Mouse (Mus musculus): ENCODE results near the gene Slc25a11. TPM values are rescaled to one million over a fixed set of nuclear protein-coding genes. Genes with fewer than 3 reads are reported as not detected.

The Slc25a11 gene
- polyA plus RNA-seq, 2 experiments: 39.0 to 60.8 TPM

GRCm38 (mm10) chr11:70638293-70638692 lies 9.0 kb downstream of the Slc25a11 start:
- H3K9me3 ChIP-seq (ENCODE audit: control insufficient read depth, low read length): no peaks in the 10 kb centered on the region
- no peaks in the 10 kb centered on the region for H3K36me3 ChIP-seq (replicated peaks; ENCODE audit: control insufficient read depth, insufficient read depth, low read depth)
- H3K4me1 ChIP-seq (replicated peaks; ENCODE audit: control insufficient read depth in 2 of 2, insufficient read depth in 2 of 2, low read length in 1 of 2): peaks cover 30 to 35% of the 10 kb centered on the region in 2 experiments
- peak overlapping the region; percentile 63 for H3K9ac ChIP-seq (replicated peaks)
- TF ChIP-seq CTCF (IDR thresholded peaks at IDR 0.05; ENCODE audit: low read depth): no peak
- TF ChIP-seq EP300 (IDR thresholded peaks at IDR 0.05; ENCODE audit: low read depth): no peak
- H3K27me3 ChIP-seq (ENCODE audit: control insufficient read depth, insufficient read depth, low read length): no peaks in the 10 kb centered on the region
- no peak for DNase-seq (ENCODE audit: low read depth in 3 of 3, low spot score in 3 of 3)
- H3K27ac ChIP-seq: peak overlapping the region; percentile 93
- peak overlapping the region in 1 of 2 experiments; percentile 32; a peak in 2 of 4 replicates for H3K4me3 ChIP-seq (ENCODE audit: insufficient read depth in 1 of 2, low read depth in 2 of 2, low read length in 2 of 2)
- ATAC-seq (ENCODE audit: insufficient read depth): peak; percentile 18; the same call in 1 of the 2 replicates
- 24% methylated on average over 1 of the region's 1 CpGs for WGBS (ENCODE audit: insufficient replicate concordance)
- H3K4me2 ChIP-seq (ENCODE audit: low read depth): peak overlapping the region; percentile 74

- Histone ChIP-seq H3K9ac (replicated peaks) (no peak overlapping the region), H3K27ac (peak overlapping the region; percentile 93), H3K9me3 (ENCODE audit: control insufficient read depth, low read length) (no peaks in the 10 kb centered on the region), H3K36me3 (replicated peaks; ENCODE audit: control insufficient read depth, insufficient read depth, low read depth) (no peaks in the 10 kb centered on the region), H3K4me2 (ENCODE audit: low read depth) (no peak overlapping the region), H3K4me1 (replicated peaks; ENCODE audit: control insufficient read depth in 2 of 2, insufficient read depth in 2 of 2, low read length in 1 of 2) (peaks cover 30 to 35% of the 10 kb centered on the region in 2 experiments), H3K27me3 (ENCODE audit: control insufficient read depth, insufficient read depth, low read length) (no peaks in the 10 kb centered on the region), H3K4me3 (ENCODE audit: insufficient read depth in 1 of 2, low read depth in 2 of 2, low read length in 2 of 2) (no peak overlapping the region)
- TF ChIP-seq CTCF (IDR thresholded peaks at IDR 0.05; ENCODE audit: low read depth): no peak
- no peak for TF ChIP-seq EP300 (IDR thresholded peaks at IDR 0.05; ENCODE audit: low read depth)
- DNase-seq (ENCODE audit: low read depth in 3 of 3, low spot score in 3 of 3): no peak
- no peak for ATAC-seq (ENCODE audit: insufficient read depth)
- 70% methylated on average over 1 of the region's 1 CpGs for WGBS (ENCODE audit: insufficient replicate concordance)
These were observed 9.5 kb downstream of the Slc25a11 start for GRCm38 (mm10) chr11:70637764-70638163.

GRCm38 (mm10) chr11:70635601-70636000 lies 11.7 kb downstream of the Slc25a11 start:
- Histone ChIP-seq H3K4me1 (replicated peaks; ENCODE audit: control insufficient read depth in 2 of 2, insufficient read depth in 2 of 2, low read length in 1 of 2) (peaks cover 30 to 35% of the 10 kb centered on the region in 2 experiments), H3K9me3 (ENCODE audit: control insufficient read depth, low read length) (no peaks in the 10 kb centered on the region), H3K9ac (replicated peaks) (no peak overlapping the region), H3K4me3 (ENCODE audit: insufficient read depth in 1 of 2, low read depth in 2 of 2, low read length in 2 of 2) (no peak overlapping the region), H3K36me3 (replicated peaks; ENCODE audit: control insufficient read depth, insufficient read depth, low read depth) (no peaks in the 10 kb centered on the region), H3K27me3 (ENCODE audit: control insufficient read depth, insufficient read depth, low read length) (no peaks in the 10 kb centered on the region), H3K4me2 (ENCODE audit: low read depth) (no peak overlapping the region), H3K27ac (no peak overlapping the region)
- DNase-seq (ENCODE audit: low read depth in 3 of 3, low spot score in 3 of 3) (no peak), ATAC-seq (ENCODE audit: insufficient read depth) (no peak)
- no peak for TF ChIP-seq CTCF (IDR thresholded peaks at IDR 0.05; ENCODE audit: low read depth)
- TF ChIP-seq EP300 (IDR thresholded peaks at IDR 0.05; ENCODE audit: low read depth): no peak
- 68% methylated on average over 4 of the region's 4 CpGs for WGBS (ENCODE audit: insufficient replicate concordance)

- Histone ChIP-seq H3K27ac (no peak overlapping the region), H3K9me3 (ENCODE audit: control insufficient read depth, low read length) (no peaks in the 10 kb centered on the region), H3K9ac (replicated peaks) (peak overlapping the region; percentile 9; the same call in 1 of the 2 replicates), H3K4me3 (ENCODE audit: insufficient read depth in 1 of 2, low read depth in 2 of 2, low read length in 2 of 2) (no peak overlapping the region), H3K4me2 (ENCODE audit: low read depth) (peak overlapping the region; percentile 13; the same call in 1 of the 2 replicates), H3K36me3 (replicated peaks; ENCODE audit: control insufficient read depth, insufficient read depth, low read depth) (no peaks in the 10 kb centered on the region), H3K27me3 (ENCODE audit: control insufficient read depth, insufficient read depth, low read length) (no peaks in the 10 kb centered on the region), H3K4me1 (replicated peaks; ENCODE audit: control insufficient read depth in 2 of 2, insufficient read depth in 2 of 2, low read length in 1 of 2) (peaks cover 3 to 4% of the 10 kb centered on the region in 2 experiments; a peak in 2 of 4 replicates)
- DNase-seq (ENCODE audit: low read depth in 3 of 3, low spot score in 3 of 3): no peak
- WGBS (ENCODE audit: insufficient replicate concordance): 29% methylated on average over 7 of the region's 7 CpGs
- TF ChIP-seq CTCF (IDR thresholded peaks at IDR 0.05; ENCODE audit: low read depth) (no peak), EP300 (IDR thresholded peaks at IDR 0.05; ENCODE audit: low read depth) (no peak)
- no peak for ATAC-seq (ENCODE audit: insufficient read depth)
These were observed 17.1 kb downstream of the Slc25a11 start for GRCm38 (mm10) chr11:70630129-70630528.

GRCm38 (mm10) chr11:70629557-70629956 lies 17.7 kb downstream of the Slc25a11 start:
- no peak overlapping the region for H3K4me3 ChIP-seq (ENCODE audit: insufficient read depth in 1 of 2, low read depth in 2 of 2, low read length in 2 of 2)
- H3K36me3 ChIP-seq (replicated peaks; ENCODE audit: control insufficient read depth, insufficient read depth, low read depth): no peaks in the 10 kb centered on the region
- no peak for DNase-seq (ENCODE audit: low read depth in 3 of 3, low spot score in 3 of 3)
- ATAC-seq (ENCODE audit: insufficient read depth): no peak
- H3K4me2 ChIP-seq (ENCODE audit: low read depth): no peak overlapping the region
- H3K27me3 ChIP-seq (ENCODE audit: control insufficient read depth, insufficient read depth, low read length): no peaks in the 10 kb centered on the region
- no peak overlapping the region for H3K9ac ChIP-seq (replicated peaks)
- no peaks in the 10 kb centered on the region for H3K9me3 ChIP-seq (ENCODE audit: control insufficient read depth, low read length)
- H3K4me1 ChIP-seq (replicated peaks; ENCODE audit: control insufficient read depth in 2 of 2, insufficient read depth in 2 of 2, low read length in 1 of 2): peaks cover 3 to 4% of the 10 kb centered on the region in 2 experiments; a peak in 2 of 4 replicates
- TF ChIP-seq EP300 (IDR thresholded peaks at IDR 0.05; ENCODE audit: low read depth): no peak
- TF ChIP-seq CTCF (IDR thresholded peaks at IDR 0.05; ENCODE audit: low read depth): peak; percentile 62
- WGBS (ENCODE audit: insufficient replicate concordance): 32% methylated on average over 5 of the region's 5 CpGs
- H3K27ac ChIP-seq: no peak overlapping the region

Data from liver, embryonic 14.5 days (tissue).